Mouse (Mus musculus): ENCODE data around the gene Capn9. TPM values are rescaled to one million over a fixed set of nuclear protein-coding genes. Genes with fewer than 3 reads are reported as not detected.

Gene Capn9
- not detected in 2 replicates for total RNA-seq (2012; rRNA removed)

GRCm38 (mm10) chr8:124575811-124576210 is at the start of gene Capn9:
Gene Capn9 (plus strand): TSS chr8:124576111.
- Histone ChIP-seq H3K4me3 (ENCODE audit: insufficient read depth in 1 of 2, low read depth in 1 of 2, low read length in 2 of 2, poor library complexity in 1 of 2, severe bottlenecking in 1 of 2) (no peak within 1 kb of the TSS), H3K36me3 (ENCODE audit: control insufficient read depth, insufficient read depth, low read length, poor library complexity, severe bottlenecking) (no peaks in the 10 kb centered on the region), H3K9ac (ENCODE audit: insufficient read depth, low read depth, low read length, poor library complexity, severe bottlenecking) (no peak within 1 kb of the TSS), H3K4me1 (ENCODE audit: control insufficient read depth in 2 of 2, insufficient read depth in 2 of 2, low read length in 2 of 2, poor library complexity in 1 of 2) (peaks cover 0 to 3% of the 10 kb centered on the region in 2 experiments; a peak in 1 of 4 replicates), H3K27ac (ENCODE audit: insufficient read depth, low read depth, low read length, poor library complexity, severe bottlenecking) (no peak within 1 kb of the TSS), H3K9me3 (ENCODE audit: control insufficient read depth, insufficient read depth, low read depth, low read length) (no peaks in the 10 kb centered on the region)
- in situ Hi-C loops (cut with MboI; ENCODE audit: low sequenced_read_pairs in 2 of 2, unreplicated experiment in 2 of 2), result no loop called here
- no peak for DNase-seq (ENCODE audit: low read depth, low spot score)
- TF ChIP-seq HCFC1 (IDR thresholded peaks at IDR 0.05; ENCODE audit: borderline replicate concordance, insufficient read depth, low read length) (no peak), CHD2 (IDR thresholded peaks at IDR 0.05; ENCODE audit: low read depth, low read length) (no peak), MAFK (IDR thresholded peaks at IDR 0.05; ENCODE audit: insufficient read depth, low read depth, low read length) (no peak)

GRCm38 (mm10) chr8:124526261-124526660 is 49.6 kb upstream of the Capn9 start:
- Histone ChIP-seq H3K36me3 (ENCODE audit: control insufficient read depth, insufficient read depth, low read length, poor library complexity, severe bottlenecking) (peaks cover 17% of the 10 kb centered on the region), H3K4me1 (ENCODE audit: control insufficient read depth in 2 of 2, insufficient read depth in 2 of 2, low read length in 2 of 2, poor library complexity in 1 of 2) (peaks cover 0 to 5% of the 10 kb centered on the region in 2 experiments; a peak in 2 of 4 replicates), H3K9ac (ENCODE audit: insufficient read depth, low read depth, low read length, poor library complexity, severe bottlenecking) (no peak overlapping the region), H3K4me3 (ENCODE audit: insufficient read depth in 1 of 2, low read depth in 1 of 2, low read length in 2 of 2, poor library complexity in 1 of 2, severe bottlenecking in 1 of 2) (no peak overlapping the region), H3K27ac (ENCODE audit: insufficient read depth, low read depth, low read length, poor library complexity, severe bottlenecking) (no peak overlapping the region), H3K9me3 (ENCODE audit: control insufficient read depth, insufficient read depth, low read depth, low read length) (no peaks in the 10 kb centered on the region)
- no peak for DNase-seq (ENCODE audit: low read depth, low spot score)
- in situ Hi-C loops (cut with MboI; ENCODE audit: low sequenced_read_pairs in 2 of 2, unreplicated experiment in 2 of 2), result no loop called here
- TF ChIP-seq MAFK (IDR thresholded peaks at IDR 0.05; ENCODE audit: insufficient read depth, low read depth, low read length) (no peak), ZC3H11A (IDR thresholded peaks at IDR 0.05; ENCODE audit: borderline replicate concordance, low read depth, low read length) (no peak), ZNF384 (IDR thresholded peaks at IDR 0.05; ENCODE audit: low read depth, low read length) (no peak), HCFC1 (IDR thresholded peaks at IDR 0.05; ENCODE audit: borderline replicate concordance, insufficient read depth, low read length) (no peak), CHD2 (IDR thresholded peaks at IDR 0.05; ENCODE audit: low read depth, low read length) (no peak)

GRCm38 (mm10) chr8:124530076-124530475 is 45.8 kb upstream of the Capn9 start:
- H3K4me3 ChIP-seq (ENCODE audit: insufficient read depth in 1 of 2, low read depth in 1 of 2, low read length in 2 of 2, poor library complexity in 1 of 2, severe bottlenecking in 1 of 2), result no peak overlapping the region
- in situ Hi-C loops (cut with MboI; ENCODE audit: low sequenced_read_pairs in 2 of 2, unreplicated experiment in 2 of 2), result no loop called here
- peaks cover 32% of the 10 kb centered on the region for H3K36me3 ChIP-seq (ENCODE audit: control insufficient read depth, insufficient read depth, low read length, poor library complexity, severe bottlenecking)
- no peak for TF ChIP-seq ZC3H11A (IDR thresholded peaks at IDR 0.05; ENCODE audit: borderline replicate concordance, low read depth, low read length)
- H3K9ac ChIP-seq (ENCODE audit: insufficient read depth, low read depth, low read length, poor library complexity, severe bottlenecking), result no peak overlapping the region
- H3K9me3 ChIP-seq (ENCODE audit: control insufficient read depth, insufficient read depth, low read depth, low read length), result no peaks in the 10 kb centered on the region
- H3K27ac ChIP-seq (ENCODE audit: insufficient read depth, low read depth, low read length, poor library complexity, severe bottlenecking), result no peak overlapping the region
- DNase-seq (ENCODE audit: low read depth, low spot score), result no peak
- H3K4me1 ChIP-seq (ENCODE audit: control insufficient read depth in 2 of 2, insufficient read depth in 2 of 2, low read length in 2 of 2, poor library complexity in 1 of 2), result peaks cover 0 to 3% of the 10 kb centered on the region in 2 experiments; a peak in 2 of 4 replicates

GRCm38 (mm10) chr8:124530556-124530955 is 45.4 kb upstream of the Capn9 start:
- Histone ChIP-seq H3K9me3 (ENCODE audit: control insufficient read depth, insufficient read depth, low read depth, low read length) (no peaks in the 10 kb centered on the region), H3K9ac (ENCODE audit: insufficient read depth, low read depth, low read length, poor library complexity, severe bottlenecking) (no peak overlapping the region), H3K27ac (ENCODE audit: insufficient read depth, low read depth, low read length, poor library complexity, severe bottlenecking) (no peak overlapping the region), H3K36me3 (ENCODE audit: control insufficient read depth, insufficient read depth, low read length, poor library complexity, severe bottlenecking) (peaks cover 35% of the 10 kb centered on the region), H3K4me1 (ENCODE audit: control insufficient read depth in 2 of 2, insufficient read depth in 2 of 2, low read length in 2 of 2, poor library complexity in 1 of 2) (peaks cover 0 to 3% of the 10 kb centered on the region in 2 experiments; a peak in 2 of 4 replicates), H3K4me3 (ENCODE audit: insufficient read depth in 1 of 2, low read depth in 1 of 2, low read length in 2 of 2, poor library complexity in 1 of 2, severe bottlenecking in 1 of 2) (no peak overlapping the region)
- no peak for TF ChIP-seq HCFC1 (IDR thresholded peaks at IDR 0.05; ENCODE audit: borderline replicate concordance, insufficient read depth, low read length)
- DNase-seq (ENCODE audit: low read depth, low spot score), result no peak
- in situ Hi-C loops (cut with MboI; ENCODE audit: low sequenced_read_pairs in 2 of 2, unreplicated experiment in 2 of 2), result no loop called here

GRCm38 (mm10) chr8:124530996-124531395 is 44.9 kb upstream of the Capn9 start:
- no peak overlapping the region for H3K4me3 ChIP-seq (ENCODE audit: insufficient read depth in 1 of 2, low read depth in 1 of 2, low read length in 2 of 2, poor library complexity in 1 of 2, severe bottlenecking in 1 of 2)
- H3K27ac ChIP-seq (ENCODE audit: insufficient read depth, low read depth, low read length, poor library complexity, severe bottlenecking), result no peak overlapping the region
- H3K4me1 ChIP-seq (ENCODE audit: control insufficient read depth in 2 of 2, insufficient read depth in 2 of 2, low read length in 2 of 2, poor library complexity in 1 of 2), result peaks cover 0 to 3% of the 10 kb centered on the region in 2 experiments; a peak in 2 of 4 replicates
- TF ChIP-seq ZNF384 (IDR thresholded peaks at IDR 0.05; ENCODE audit: low read depth, low read length) (no peak), MAFK (IDR thresholded peaks at IDR 0.05; ENCODE audit: insufficient read depth, low read depth, low read length) (no peak), CHD2 (IDR thresholded peaks at IDR 0.05; ENCODE audit: low read depth, low read length) (no peak), ZC3H11A (IDR thresholded peaks at IDR 0.05; ENCODE audit: borderline replicate concordance, low read depth, low read length) (no peak), HCFC1 (IDR thresholded peaks at IDR 0.05; ENCODE audit: borderline replicate concordance, insufficient read depth, low read length) (no peak)
- in situ Hi-C loops (cut with MboI; ENCODE audit: low sequenced_read_pairs in 2 of 2, unreplicated experiment in 2 of 2), result no loop called here
- DNase-seq (ENCODE audit: low read depth, low spot score), result no peak
- H3K9ac ChIP-seq (ENCODE audit: insufficient read depth, low read depth, low read length, poor library complexity, severe bottlenecking), result no peak overlapping the region
- no peaks in the 10 kb centered on the region for H3K9me3 ChIP-seq (ENCODE audit: control insufficient read depth, insufficient read depth, low read depth, low read length)
- H3K36me3 ChIP-seq (ENCODE audit: control insufficient read depth, insufficient read depth, low read length, poor library complexity, severe bottlenecking), result peaks cover 36% of the 10 kb centered on the region

All from ES-E14 (cell line).